Mouse (Mus musculus) inflammation-experienced regulatory T-cells (primary cell): ENCODE measurements around the gene Slc22a30. TPM values are rescaled to one million over a fixed set of nuclear protein-coding genes. Genes with fewer than 3 reads are reported as not detected.

Experiments
- polyA plus RNA-seq, 2 experiments: library from polyadenylated mRNA; unstranded; fragments of 100-300 nt; shearing (Covaris generic); gene quantifications; one replicate each; pipeline ENCODE4 v1.2.1; 2017

Slc22a30 gene
- under 1 TPM; 0.13 to 0.37 TPM for polyA plus RNA-seq

GRCm38 (mm10) chr19:8405011-8405410 lies at the start of gene Slc22a30:
Slc22a30 (minus strand) TSS chr19:8405111.

Other genes starting within 250 kb of the Slc22a30 start
- gene Slc22a29, start 186.2 kb downstream of the Slc22a30 start, polyA plus RNA-seq = under 1 TPM in 1 of 2 experiments, not detected in 1; 0.53 TPM
- gene Slc22a8, start 186.1 kb upstream of the Slc22a30 start, polyA plus RNA-seq = 1 to 10 TPM in 1 of 2 experiments, under 1 TPM in 1; 0.12 to 1.8 TPM
- under 1 TPM; 0.06 to 0.58 TPM for gene Slc22a6, start 212.9 kb upstream of the Slc22a30 start, polyA plus RNA-seq